Mouse (Mus musculus) neural tube, embryonic 14.5 days (tissue): Measurements from ENCODE around the gene Map1lc3b. TPM values are rescaled to one million over a fixed set of nuclear protein-coding genes. Genes with fewer than 3 reads are reported as not detected.

Source experiments
- ATAC-seq: fragments of 200-750 bp; cut with Nextera tagmentation; 2 replicates; pipeline ENCODE4 v1.8.0; 2017; ENCODE audit warnings: low read depth, mild to moderate bottlenecking, moderate TSS enrichment, moderate library complexity
- H3K27ac ChIP-seq: fragments of 300-500 bp; sonication (generic); 2 replicates; pipeline ENCODE4 v1.5.1; 2014; ENCODE audit warnings: low read depth, mild to moderate bottlenecking, control low read depth, low read length, moderate library complexity, mixed read lengths
- H3K27me3 ChIP-seq: fragments of 300-500 bp; sonication (generic); 2 replicates; pipeline ENCODE4 v1.6.1; 2014; ENCODE audit warnings: low read length; ENCODE audit not compliant: control insufficient read depth, insufficient read depth
- H3K36me3 ChIP-seq: fragments of 300-500 bp; sonication (generic); 2 replicates; pipeline ENCODE4 v1.6.1; 2014; ENCODE audit warnings: low read length, mixed read lengths; ENCODE audit not compliant: control insufficient read depth, insufficient read depth
- H3K4me1 ChIP-seq: fragments of 300-500 bp; sonication (generic); 2 replicates; pipeline ENCODE4 v1.6.1; 2014; ENCODE audit warnings: low read length; ENCODE audit not compliant: control insufficient read depth, insufficient read depth
- H3K4me2 ChIP-seq: fragments of 300-500 bp; sonication (generic); 2 replicates; pipeline ENCODE4 v1.6.1; 2014; ENCODE audit warnings: mild to moderate bottlenecking, low read depth, low read length, control low read depth
- H3K4me3 ChIP-seq: fragments of 300-500 bp; sonication (generic); 2 replicates; pipeline ENCODE4 v1.5.1; 2014; ENCODE audit warnings: low read depth, low read length, control low read depth, mixed read lengths
- H3K9ac ChIP-seq: fragments of 300-500 bp; sonication (generic); replicated peaks from 2 replicates; pipeline ENCODE4 v1.6.1; 2014; ENCODE audit warnings: low read depth, mild to moderate bottlenecking, control low read depth, low read length, mixed read lengths
- H3K9me3 ChIP-seq: fragments of 300-500 bp; sonication (generic); 2 replicates; pipeline ENCODE4 v1.6.1; 2016; ENCODE audit warnings: low read length; ENCODE audit not compliant: control insufficient read depth
- WGBS: fragments of 180-500 bp; shearing (Covaris S2); extraction: QIAGEN DNeasy Blood & Tissue Kit; methylation state at CpG from one replicate; pipeline ENCODE4 v1.1.7; 2014; 5-methylcytosine and 5-hydroxymethylcytosine counted together
- polyA plus RNA-seq: library from polyadenylated mRNA; unstranded; fragments of >200 nt; fragmentation: Nextera tagmentation; extraction: Ambion mirVana; gene quantifications from 2 replicates; pipeline ENCODE4 v1.2.1, GENCODE M21; 2014

Map1lc3b gene
- polyA plus RNA-seq, 1 experiment from 2014 or later = 428 TPM

DNA sequence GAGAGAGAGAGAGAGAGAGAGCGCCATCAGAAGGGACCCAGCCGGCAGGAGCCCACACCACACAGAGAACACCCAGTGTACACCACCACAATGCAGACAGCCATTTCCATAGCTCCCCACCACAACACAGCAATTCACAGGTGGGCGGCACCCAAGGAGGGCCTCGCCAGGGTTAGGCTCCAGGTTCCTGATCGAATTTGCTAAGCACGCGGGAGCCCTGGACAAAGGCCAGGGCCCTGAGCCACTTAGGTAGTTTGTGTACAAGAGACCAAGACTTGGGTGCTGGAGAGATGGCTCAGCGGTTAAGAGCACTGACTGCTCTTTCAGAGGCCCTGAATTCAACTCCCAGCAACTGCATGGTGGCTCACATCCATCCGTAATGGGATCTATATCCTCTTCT, 37.7 kb upstream of the Map1lc3b start:
- Histone ChIP-seq H3K9me3 (no peaks in the 10 kb centered on the region), H3K4me2 (no peak overlapping the region), H3K27me3 (no peaks in the 10 kb centered on the region), H3K9ac (no peak overlapping the region), H3K36me3 (peaks cover 23% of the 10 kb centered on the region), H3K4me3 (no peak overlapping the region), H3K27ac (no peak overlapping the region), H3K4me1 (no peaks in the 10 kb centered on the region)
- ATAC-seq = no peak
- WGBS = 89% methylated on average over 7 of the region's 9 CpGs

GRCm38 (mm10) chr8:121553831-121554475, 36.2 kb upstream of the Map1lc3b start:
- no peaks in the 10 kb centered on the region for H3K4me1 ChIP-seq
- H3K27me3 ChIP-seq = no peaks in the 10 kb centered on the region
- H3K27ac ChIP-seq = no peak overlapping the region
- H3K4me3 ChIP-seq = no peak overlapping the region
- H3K9me3 ChIP-seq = no peaks in the 10 kb centered on the region
- peaks cover 28% of the 10 kb centered on the region for H3K36me3 ChIP-seq
- H3K9ac ChIP-seq = no peak overlapping the region
- 95% methylated on average over 32 of the region's 32 CpGs for WGBS
- no peak for ATAC-seq
- no peak overlapping the region for H3K4me2 ChIP-seq

GRCm38 (mm10) chr8:121557746-121558145, 32.4 kb upstream of the Map1lc3b start:
- no peaks in the 10 kb centered on the region for H3K9me3 ChIP-seq
- WGBS = 89% methylated on average over 11 of the region's 11 CpGs
- H3K27ac ChIP-seq = no peak overlapping the region
- H3K27me3 ChIP-seq = no peaks in the 10 kb centered on the region
- H3K9ac ChIP-seq = no peak overlapping the region
- H3K4me1 ChIP-seq = no peaks in the 10 kb centered on the region
- no peak for ATAC-seq
- H3K4me3 ChIP-seq = no peak overlapping the region
- H3K36me3 ChIP-seq = peaks cover 30% of the 10 kb centered on the region
- H3K4me2 ChIP-seq = no peak overlapping the region

GRCm38 (mm10) chr8:121558538-121558937, 31.6 kb upstream of the Map1lc3b start:
- Histone ChIP-seq H3K36me3 (peaks cover 22% of the 10 kb centered on the region), H3K4me1 (no peaks in the 10 kb centered on the region), H3K9me3 (no peaks in the 10 kb centered on the region), H3K27me3 (no peaks in the 10 kb centered on the region), H3K27ac (no peak overlapping the region), H3K4me3 (no peak overlapping the region), H3K9ac (no peak overlapping the region), H3K4me2 (no peak overlapping the region)
- WGBS = 93% methylated on average over 16 of the region's 16 CpGs
- no peak for ATAC-seq

- Histone ChIP-seq H3K36me3 (peaks cover 12% of the 10 kb centered on the region; the same call in 1 of the 2 replicates), H3K4me2 (no peak overlapping the region), H3K4me1 (no peaks in the 10 kb centered on the region), H3K27ac (no peak overlapping the region), H3K9ac (no peak overlapping the region), H3K27me3 (no peaks in the 10 kb centered on the region), H3K9me3 (no peaks in the 10 kb centered on the region), H3K4me3 (no peak overlapping the region)
- ATAC-seq = no peak
- 93% methylated on average over 12 of the region's 12 CpGs for WGBS
Measured at GRCm38 (mm10) chr8:121559801-121560200, 30.4 kb upstream of the Map1lc3b start.

DNA sequence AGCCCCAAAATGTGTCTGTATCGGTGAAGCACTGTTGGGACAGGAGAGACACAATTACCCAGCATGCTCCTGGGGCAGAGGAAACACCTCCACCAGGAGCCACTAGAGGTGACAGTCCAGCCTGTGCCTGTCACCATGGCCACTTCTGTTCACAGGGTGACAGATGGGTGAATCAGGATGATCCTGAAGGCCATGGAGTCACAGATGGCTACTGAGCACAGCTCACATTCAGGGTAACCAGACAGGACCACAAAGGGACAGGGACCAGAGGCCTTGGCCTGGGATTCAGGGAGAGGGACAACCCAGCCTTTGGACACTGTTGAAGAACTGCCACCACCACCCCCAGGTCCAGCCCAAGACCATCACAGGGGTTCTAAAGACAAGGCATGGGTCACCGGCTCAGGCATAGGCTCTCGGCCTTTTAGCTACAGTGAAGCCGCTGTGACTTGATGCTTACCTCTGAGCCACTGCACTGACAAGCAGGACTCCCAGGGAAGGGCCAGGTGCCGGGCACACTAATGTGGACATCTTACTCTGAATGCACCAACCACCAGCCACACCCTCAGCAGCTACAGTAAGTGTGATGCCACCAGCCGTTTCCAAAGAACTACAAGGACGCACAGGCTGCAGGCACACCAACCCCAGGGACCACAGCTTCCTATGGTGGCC, 29.6 kb upstream of the Map1lc3b start:
- Histone ChIP-seq H3K9me3 (no peaks in the 10 kb centered on the region), H3K36me3 (peaks cover 13% of the 10 kb centered on the region; the same call in 1 of the 2 replicates), H3K4me3 (no peak overlapping the region), H3K27ac (no peak overlapping the region), H3K4me1 (0 out of 2 replicates have a peak, but pooled peaks cover under 1% of the 10 kb centered on the region), H3K9ac (no peak overlapping the region), H3K27me3 (no peaks in the 10 kb centered on the region), H3K4me2 (no peak overlapping the region)
- ATAC-seq = no peak
- WGBS = 95% methylated on average over 7 of the region's 7 CpGs

DNA sequence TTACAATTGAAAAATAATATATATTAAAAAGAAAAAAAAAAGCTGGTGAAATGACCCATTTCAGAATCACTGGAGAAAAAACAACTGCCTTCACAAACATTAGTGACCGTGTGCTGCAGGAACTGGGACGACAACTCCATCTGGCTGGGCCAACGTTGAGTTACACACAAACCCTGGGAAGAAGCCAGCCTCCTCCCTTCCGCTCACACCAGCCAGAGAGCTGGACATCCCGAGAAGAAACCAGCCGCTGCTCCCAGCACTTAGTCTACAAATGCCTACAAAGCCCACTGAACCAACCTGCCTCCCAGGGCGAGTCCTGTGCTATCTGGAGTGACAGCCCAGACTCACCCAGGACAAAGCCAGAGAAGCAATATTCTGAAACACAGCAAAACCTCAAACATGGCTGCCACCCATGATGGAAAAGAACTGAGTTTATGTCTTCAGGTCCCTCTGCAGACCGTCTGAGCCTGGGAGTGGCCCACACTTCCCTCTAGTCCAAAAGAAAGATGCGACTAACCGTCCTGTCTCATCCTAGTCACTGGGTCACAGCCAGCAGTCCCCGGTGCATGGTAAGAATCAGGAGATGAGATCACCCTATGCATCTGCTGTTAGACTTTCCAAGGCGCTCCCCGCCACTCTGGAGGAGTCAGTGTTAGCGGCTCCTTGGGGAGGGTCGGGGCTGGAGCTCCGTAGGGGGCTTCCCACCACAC, 28.4 kb upstream of the Map1lc3b start:
- no peaks in the 10 kb centered on the region for H3K9me3 ChIP-seq
- no peak overlapping the region for H3K4me2 ChIP-seq
- H3K27ac ChIP-seq = no peak overlapping the region
- 84% methylated on average over 16 of the region's 16 CpGs for WGBS
- no peak for ATAC-seq
- H3K4me3 ChIP-seq = no peak overlapping the region
- H3K4me1 ChIP-seq = 0 out of 2 replicates have a peak, but pooled peaks cover 3% of the 10 kb centered on the region
- H3K36me3 ChIP-seq = peaks cover 13% of the 10 kb centered on the region; the same call in 1 of the 2 replicates
- H3K9ac ChIP-seq = no peak overlapping the region
- H3K27me3 ChIP-seq = no peaks in the 10 kb centered on the region

GRCm38 (mm10) chr8:121562941-121563351, 27.2 kb upstream of the Map1lc3b start:
- H3K4me1 ChIP-seq = 0 out of 2 replicates have a peak, but pooled peaks cover 3% of the 10 kb centered on the region
- 85% methylated on average over 9 of the region's 9 CpGs for WGBS
- H3K9ac ChIP-seq = no peak overlapping the region
- no peak overlapping the region for H3K4me3 ChIP-seq
- H3K9me3 ChIP-seq = no peaks in the 10 kb centered on the region
- H3K4me2 ChIP-seq = no peak overlapping the region
- H3K36me3 ChIP-seq = peaks cover 13% of the 10 kb centered on the region; the same call in 1 of the 2 replicates
- no peaks in the 10 kb centered on the region for H3K27me3 ChIP-seq
- ATAC-seq = no peak
- no peak overlapping the region for H3K27ac ChIP-seq

DNA sequence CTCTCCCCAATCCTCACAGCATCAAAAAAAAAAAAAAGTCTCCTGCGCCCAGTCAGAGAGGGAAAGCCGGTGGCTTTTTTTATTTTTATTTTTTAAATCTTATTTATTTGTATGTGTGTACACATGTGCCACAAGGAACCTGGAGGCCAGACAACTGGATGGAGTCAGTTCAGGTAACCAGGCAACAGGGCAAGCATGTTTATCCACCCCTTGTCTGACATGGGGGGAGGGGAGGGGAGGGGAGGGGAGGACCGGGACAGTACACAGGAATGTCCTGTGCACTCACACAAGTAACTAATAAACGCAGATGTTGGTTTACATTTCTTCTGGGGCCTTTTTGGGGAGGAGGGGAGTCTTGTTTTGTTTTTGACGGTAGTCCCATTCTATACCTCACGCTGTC, 26.5 kb upstream of the Map1lc3b start:
- Histone ChIP-seq H3K27ac (no peak overlapping the region), H3K9ac (no peak overlapping the region), H3K4me3 (no peak overlapping the region), H3K36me3 (peaks cover 8% of the 10 kb centered on the region; the same call in 1 of the 2 replicates), H3K4me2 (no peak overlapping the region), H3K27me3 (no peaks in the 10 kb centered on the region), H3K4me1 (0 out of 2 replicates have a peak, but pooled peaks cover 3% of the 10 kb centered on the region), H3K9me3 (no peaks in the 10 kb centered on the region)
- ATAC-seq = no peak
- 66% methylated on average over 6 of the region's 6 CpGs for WGBS
